Mouse (Mus musculus) C2C12 (cell line): ENCODE measurements around the gene Pde6g.

Source experiments
- CEBPB ChIP-seq: IDR thresholded peaks from one replicate; pipeline ENCODE4 v1.6.1; 2011; ENCODE audit warnings: low read depth, mild to moderate bottlenecking, control low read depth, moderate library complexity
- CTCF ChIP-seq: IDR thresholded peaks from one replicate; pipeline ENCODE4 v1.5.1; 2011; ENCODE audit not compliant: control insufficient read depth, insufficient read depth, insufficient read length
- MAX ChIP-seq: IDR thresholded peaks from one replicate; pipeline ENCODE4 v1.6.1; 2011; ENCODE audit warnings: mild to moderate bottlenecking, control low read depth
- MYOD1 ChIP-seq: IDR thresholded peaks from one replicate; pipeline ENCODE4 v1.6.1; 2011; ENCODE audit warnings: low read depth; ENCODE audit not compliant: control insufficient read depth, insufficient read length
- USF1 ChIP-seq: IDR thresholded peaks from one replicate; pipeline ENCODE4 v1.6.1; 2011; ENCODE audit warnings: low read depth, mild to moderate bottlenecking, control low read depth, moderate library complexity

DNA sequence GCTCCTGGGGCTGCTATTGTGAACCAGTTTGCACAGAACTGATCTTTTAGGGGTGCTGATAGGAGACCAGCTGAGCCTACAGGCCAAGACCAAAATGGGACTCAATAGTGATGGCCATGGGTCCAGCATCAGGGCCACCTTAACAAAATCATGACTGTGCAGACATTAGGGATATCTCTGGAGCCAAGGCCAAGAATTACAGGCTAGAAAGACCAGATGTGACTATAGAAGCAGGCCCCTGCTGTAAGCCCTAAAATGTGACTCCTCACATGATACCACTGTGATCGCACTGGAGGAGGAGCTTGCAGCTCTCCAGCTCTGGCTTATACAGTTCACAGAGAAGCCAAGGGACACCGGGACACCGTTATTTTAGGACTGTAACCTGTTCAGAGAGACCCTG lies 11.0 kb downstream of the Pde6g start, which contains the start of gene Tspan10:
- TF ChIP-seq CEBPB (no peak), CTCF (no peak), USF1 (no peak), MYOD1 (no peak), MAX (no peak)
